Mouse (Mus musculus) right cerebral cortex, postnatal 36 days (tissue): ENCODE measurements around the gene Ttc41.

Experiments
- DNase-seq, 2 experiments: peaks; one replicate each; pipeline ENCODE4 v3.0.0; 2022; ENCODE audit warnings: low spot score in 2 of 2, mixed read lengths in 1 of 2

Ttc41 gene

GRCm38 (mm10) chr10:86784126-86784675 lies 78.6 kb downstream of the Ttc41 start:
- DNase-seq = no peak

GRCm38 (mm10) chr10:86785396-86785795 lies 79.8 kb downstream of the Ttc41 start:
- no peak for DNase-seq

- no peak for DNase-seq
Observed at GRCm38 (mm10) chr10:86786083-86786482, 80.5 kb downstream of the Ttc41 start.

GRCm38 (mm10) chr10:86788193-86788592 lies 82.6 kb downstream of the Ttc41 start:
- no peak for DNase-seq

- no peak for DNase-seq
Observed at GRCm38 (mm10) chr10:86789146-86789672, 83.6 kb downstream of the Ttc41 start.

GRCm38 (mm10) chr10:86791507-86792184 lies 86.0 kb downstream of the Ttc41 start:
- no peak for DNase-seq

- no peak for DNase-seq
Observed at GRCm38 (mm10) chr10:86793509-86793951, 87.9 kb downstream of the Ttc41 start.

GRCm38 (mm10) chr10:86794196-86794595 lies 88.6 kb downstream of the Ttc41 start:
- DNase-seq = no peak

GRCm38 (mm10) chr10:86794794-86795535 lies 89.4 kb downstream of the Ttc41 start:
- DNase-seq = peak in 1 of 2 experiments; percentile 50

GRCm38 (mm10) chr10:86796073-86796741 lies 90.6 kb downstream of the Ttc41 start:
- no peak for DNase-seq

GRCm38 (mm10) chr10:86807362-86807761 lies 101.8 kb downstream of the Ttc41 start:
- DNase-seq = no peak

GRCm38 (mm10) chr10:86808013-86808758 lies 102.6 kb downstream of the Ttc41 start:
- DNase-seq = no peak

- peak in 1 of 2 experiments; percentile 43 for DNase-seq
Observed at GRCm38 (mm10) chr10:86810000-86810399, 104.4 kb downstream of the Ttc41 start.

GRCm38 (mm10) chr10:86810612-86811011 lies 105.0 kb downstream of the Ttc41 start:
- DNase-seq = no peak

- DNase-seq = no peak
Observed at GRCm38 (mm10) chr10:86814292-86815131, 108.9 kb downstream of the Ttc41 start.

- no peak for DNase-seq
Observed at GRCm38 (mm10) chr10:86815133-86815532, 109.5 kb downstream of the Ttc41 start.

- DNase-seq = no peak
Observed at GRCm38 (mm10) chr10:86819649-86820165, 114.1 kb downstream of the Ttc41 start.

GRCm38 (mm10) chr10:86821014-86821413 lies 115.4 kb downstream of the Ttc41 start:
- DNase-seq = no peak

- DNase-seq = no peak
Observed at GRCm38 (mm10) chr10:86824093-86824492, 118.5 kb downstream of the Ttc41 start.

- DNase-seq = no peak
Observed at GRCm38 (mm10) chr10:86824871-86825270, 119.3 kb downstream of the Ttc41 start.
